Mouse (Mus musculus) MEL (cell line): ENCODE data around the gene Unc45b. TPM values are rescaled to one million over a fixed set of nuclear protein-coding genes. Genes with fewer than 3 reads are reported as not detected.
"Not testable (repeated sequence)": the region's sequence is repeated elsewhere in the genome, so short reads cannot be mapped to it uniquely, and the experiment has no call there.

Experiments used
- DNase-seq: peaks from one replicate; pipeline ENCODE4 v3.0.0; 2011; ENCODE audit warnings: low read depth, low spot score
- H3K27ac ChIP-seq: 2 replicates; pipeline ENCODE4 v1.5.1; 2012; ENCODE audit warnings: low read depth, mild to moderate bottlenecking, control low read depth, low read length, moderate library complexity; ENCODE audit not compliant: control insufficient read depth
- H3K27me3 ChIP-seq, 2 experiments: fragments of 150-350 bp in 1 of 2; sonication (generic) in 1 of 2; 2 replicates each; pipeline ENCODE4 v1.6.1; 2012; ENCODE audit warnings: low read length in 2 of 2, mild to moderate bottlenecking in 2 of 2, improper control_type of control experiment in 1 of 2, moderate library complexity in 1 of 2; ENCODE audit not compliant: insufficient read depth in 2 of 2, control insufficient read depth in 1 of 2
- H3K36me3 ChIP-seq, 2 experiments: 2 replicates each; pipeline ENCODE4 v1.6.1; 2012 to 2014; ENCODE audit warnings: low read length in 2 of 2, improper control_type of control experiment in 1 of 2, inconsistent platforms in 1 of 2, mild to moderate bottlenecking in 1 of 2; ENCODE audit not compliant: insufficient read depth in 2 of 2, control insufficient read depth in 1 of 2
- H3K4me1 ChIP-seq, 2 experiments: fragments of 150-350 bp in 1 of 2; sonication (generic) in 1 of 2; 2 replicates each; pipeline ENCODE4 v1.6.1; 2012; ENCODE audit warnings: low read length in 2 of 2, improper control_type of control experiment in 1 of 2, mild to moderate bottlenecking in 1 of 2; ENCODE audit not compliant: insufficient read depth in 2 of 2, control insufficient read depth in 1 of 2
- H3K4me3 ChIP-seq, 2 experiments: fragments of 150-350 bp in 1 of 2; sonication (generic) in 1 of 2; 2 replicates each; pipeline ENCODE4 v1.5.1; 2012; ENCODE audit warnings: low read depth in 2 of 2, low read length in 2 of 2, mild to moderate bottlenecking in 2 of 2, moderate library complexity in 2 of 2, control low read depth in 1 of 2, improper control_type of control experiment in 1 of 2; ENCODE audit not compliant: control insufficient read depth in 1 of 2, insufficient read depth in 1 of 2
- H3K79me2 ChIP-seq: 2 replicates; pipeline ENCODE4 v1.6.1; 2012; ENCODE audit warnings: mild to moderate bottlenecking, low read length, moderate library complexity; ENCODE audit not compliant: control insufficient read depth, poor library complexity, insufficient read depth
- H3K9ac ChIP-seq: 2 replicates; pipeline ENCODE4 v1.6.1; 2012; ENCODE audit warnings: low read depth, mild to moderate bottlenecking, control low read depth, low read length, moderate library complexity; ENCODE audit not compliant: control insufficient read depth, poor library complexity, severe bottlenecking
- H3K9me3 ChIP-seq: fragments of 150-350 bp; sonication (generic); replicated peaks from 2 replicates; pipeline ENCODE4 v1.6.1; 2012; ENCODE audit warnings: mild to moderate bottlenecking, low read length, improper control_type of control experiment, moderate library complexity; ENCODE audit not compliant: insufficient read depth
- CTCF ChIP-seq, 3 experiments: IDR thresholded peaks in 2 of 3; conservative IDR thresholded peaks in 1 of 3; 2 replicates each; pipeline ENCODE4 v1.5.1; 2011 to 2012; ENCODE audit warnings: low read length in 3 of 3, low read depth in 2 of 3, mild to moderate bottlenecking in 2 of 3, improper control_type of control experiment in 1 of 3, inconsistent platforms in 1 of 3, mixed read lengths in 1 of 3, moderate library complexity in 1 of 3; ENCODE audit not compliant: control insufficient read depth in 1 of 3, insufficient read depth in 1 of 3, poor library complexity in 1 of 3, severe bottlenecking in 1 of 3
- E2F4 ChIP-seq: IDR thresholded peaks from 2 replicates; pipeline ENCODE4 v1.6.1; 2011; ENCODE audit warnings: low read depth, low read length, improper control_type of control experiment, borderline replicate concordance
- ETS1 ChIP-seq: IDR thresholded peaks from 2 replicates; pipeline ENCODE4 v1.6.1; 2012; ENCODE audit warnings: low read depth, mild to moderate bottlenecking, inconsistent platforms, low read length, improper control_type of control experiment, moderate library complexity
- GABPA ChIP-seq: IDR thresholded peaks from 2 replicates; pipeline ENCODE4 v1.6.1; 2012; ENCODE audit warnings: low read depth, mild to moderate bottlenecking, inconsistent platforms, low read length, improper control_type of control experiment, moderate library complexity
- JUND ChIP-seq: IDR thresholded peaks from 2 replicates; pipeline ENCODE4 v1.6.1; 2011; ENCODE audit warnings: low read depth, mild to moderate bottlenecking, improper control_type of control experiment, low read length
- KAT2A ChIP-seq: conservative IDR thresholded peaks from 2 replicates; pipeline ENCODE4 v1.6.1; 2012; ENCODE audit warnings: low read depth, low read length, improper control_type of control experiment, inconsistent platforms
- MAZ ChIP-seq: IDR thresholded peaks from 2 replicates; pipeline ENCODE4 v1.6.1; 2012; ENCODE audit warnings: low read depth, mild to moderate bottlenecking, inconsistent platforms, low read length, improper control_type of control experiment
- MEF2A ChIP-seq: IDR thresholded peaks from 2 replicates; pipeline ENCODE4 v1.6.1; 2014; ENCODE audit warnings: low read depth, mild to moderate bottlenecking, inconsistent platforms, low read length, improper control_type of control experiment; ENCODE audit not compliant: poor library complexity, insufficient replicate concordance, severe bottlenecking; ENCODE audit errors: extremely low read depth
- MYB ChIP-seq: IDR thresholded peaks from 2 replicates; pipeline ENCODE4 v1.6.1; 2011; ENCODE audit warnings: mild to moderate bottlenecking, low read depth, low read length, improper control_type of control experiment
- NRF1 ChIP-seq: IDR thresholded peaks from 2 replicates; pipeline ENCODE4 v1.6.1; 2014; ENCODE audit warnings: low read depth, mild to moderate bottlenecking, inconsistent platforms, low read length, improper control_type of control experiment, moderate library complexity; ENCODE audit not compliant: poor library complexity, insufficient read depth, severe bottlenecking
- RCOR1 ChIP-seq: IDR thresholded peaks from 2 replicates; pipeline ENCODE4 v1.6.1; 2012; ENCODE audit warnings: low read depth, mild to moderate bottlenecking, inconsistent platforms, low read length, improper control_type of control experiment
- TAL1 ChIP-seq: IDR thresholded peaks from 2 replicates; pipeline ENCODE4 v1.6.1; 2012; ENCODE audit warnings: mild to moderate bottlenecking, inconsistent platforms, low read length, moderate library complexity, mixed read lengths
- ZKSCAN1 ChIP-seq: IDR thresholded peaks from 2 replicates; pipeline ENCODE4 v1.6.1; 2012; ENCODE audit warnings: low read depth, mild to moderate bottlenecking, inconsistent platforms, low read length, improper control_type of control experiment, moderate library complexity
- ZNF384 ChIP-seq: IDR thresholded peaks from 2 replicates; pipeline ENCODE4 v1.6.1; 2012; ENCODE audit warnings: low read depth, mild to moderate bottlenecking, inconsistent platforms, low read length, improper control_type of control experiment
- polyA plus RNA-seq, 2 experiments: library from polyadenylated mRNA; stranded (reverse) in 1 of 2; unstranded in 1 of 2; fragments of >175 nt in 1 of 2; fragments of >200 nt in 1 of 2; gene quantifications; 2 replicates each; pipeline versions ENCODE4 v1.2.1 to v1.2.4; 2012; ENCODE audit warnings: low replicate concordance in 2 of 2, low read depth in 1 of 2; ENCODE audit not compliant: insufficient read length in 2 of 2, insufficient read depth in 1 of 2, missing spikeins in 1 of 2
- total RNA-seq: library from RNA; depleted of rRNA; stranded (reverse); fragments of 300-350 nt; gene quantifications from 2 replicates; pipeline ENCODE4 v1.2.3, GENCODE M21; 2012

Gene Unc45b
- total and polyA plus RNA-seq, 3 experiments, result 0.08 to 0.29 TPM; not detected in 1

GRCm38 (mm10) chr11:82973916-82974315, 63.6 kb downstream of the Unc45b start:
- Histone ChIP-seq H3K79me2 (no peaks in the 10 kb centered on the region), H3K4me1 (no peaks in the 10 kb centered on the region), H3K9ac (no peak overlapping the region), H3K27me3 (peaks cover 17 to 19% of the 10 kb centered on the region in 2 experiments), H3K9me3 (no peaks in the 10 kb centered on the region), H3K27ac (no peak overlapping the region), H3K4me3 (no peak overlapping the region), H3K36me3 (no peaks in the 10 kb centered on the region)
- TF ChIP-seq GABPA (no peak), ETS1 (no peak), E2F4 (no peak), ZNF384 (no peak), MYB (no peak), MAZ (no peak), MEF2A (no peak)
- no peak for DNase-seq

- not testable (repeated sequence) for H3K9me3 ChIP-seq, H3K36me3 ChIP-seq, H3K27ac ChIP-seq, H3K79me2 ChIP-seq, H3K4me3 ChIP-seq, H3K9ac ChIP-seq, DNase-seq, H3K4me1 ChIP-seq, H3K27me3 ChIP-seq
Observed at GRCm38 (mm10) chr11:82982409-82982808, 72.1 kb downstream of the Unc45b start.

DNA sequence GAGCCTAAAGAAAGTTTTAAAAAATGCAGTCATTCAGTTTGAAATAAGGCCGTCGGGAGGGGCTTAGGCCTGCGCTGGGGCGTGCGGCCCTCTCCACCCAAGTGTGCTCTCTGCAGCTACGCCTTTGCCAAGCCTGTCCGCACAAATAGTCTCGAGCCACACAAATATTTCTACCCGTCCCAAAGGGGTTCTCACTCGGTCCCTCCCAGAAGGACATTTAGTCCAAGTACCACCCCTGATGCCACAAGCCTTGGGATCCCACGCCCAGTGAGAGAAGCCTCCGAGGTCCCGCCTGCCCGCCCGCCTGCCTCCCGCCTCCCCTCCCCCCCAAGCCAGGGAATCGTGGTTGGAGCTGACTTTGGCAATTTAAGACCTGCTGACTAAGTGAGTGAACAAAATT, 72.8 kb downstream of the Unc45b start:
- no peak overlapping the region for H3K9ac ChIP-seq
- TF ChIP-seq ZKSCAN1 (no peak), TAL1 (no peak), RCOR1 (no peak), KAT2A (no peak), CTCF (IDR thresholded peaks at IDR 0.05 in 2 of 3, conservative IDR thresholded peaks at IDR 0.05 in 1 of 3; ENCODE audit: control insufficient read depth in 1 of 3, insufficient read depth in 1 of 3, low read depth in 2 of 3, low read length in 3 of 3, poor library complexity in 1 of 3, severe bottlenecking in 1 of 3) (no peak), MEF2A (no peak), JUND (no peak), E2F4 (no peak), NRF1 (no peak)
- TF ChIP-seq, all 39 proteins: peak for 0
- Histone ChIP-seq H3K27ac (no peak overlapping the region), H3K79me2 (no peaks in the 10 kb centered on the region), H3K36me3 (peaks cover 0 to 2% of the 10 kb centered on the region in 2 experiments; a peak in 1 of 4 replicates), H3K9me3 (no peaks in the 10 kb centered on the region), H3K4me1 (0 out of 4 replicates have a peak, but pooled peaks cover 0 to 3% of the 10 kb centered on the region in 2 experiments), H3K27me3 (peaks cover 0 to 4% of the 10 kb centered on the region in 2 experiments; a peak in 2 of 4 replicates), H3K4me3 (no peak overlapping the region)
- DNase-seq, result no peak
